Mouse (Mus musculus): ENCODE data around the gene Ndel1. TPM values are rescaled to one million over a fixed set of nuclear protein-coding genes. Genes with fewer than 3 reads are reported as not detected.
"Not testable (repeated sequence)": the region's sequence is repeated elsewhere in the genome, so short reads cannot be mapped to it uniquely, and the experiment has no call there.

Ndel1 gene
- polyA plus RNA-seq, 1 experiment from 2014 or later = 96.9 TPM

DNA sequence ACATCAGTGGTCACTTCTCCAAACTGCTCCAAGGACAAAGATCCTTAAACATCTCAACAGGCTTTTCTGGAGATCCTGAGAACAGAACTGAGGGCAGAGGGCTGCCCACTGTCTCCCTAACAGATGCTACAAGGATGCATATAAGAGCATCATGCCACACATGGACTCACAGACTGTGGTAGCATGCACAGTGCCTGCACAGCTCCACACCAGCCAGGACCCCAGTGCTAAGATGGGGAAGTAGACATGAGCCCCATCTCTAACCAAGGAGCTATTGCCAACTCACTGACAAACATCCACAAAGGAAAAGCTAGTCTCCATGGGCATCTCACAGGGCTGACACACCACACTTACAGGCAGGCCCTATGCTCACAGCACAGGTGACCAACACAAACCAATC, 38.1 kb downstream of the Ndel1 start:
- no peaks in the 10 kb centered on the region for H3K4me1 ChIP-seq (replicated peaks)
- ATAC-seq (ENCODE audit: low read depth) = no peak
- no peak overlapping the region for H3K4me3 ChIP-seq
- peaks cover 74% of the 10 kb centered on the region for H3K36me3 ChIP-seq
- H3K9ac ChIP-seq = no peak overlapping the region
- H3K27ac ChIP-seq (replicated peaks) = no peak overlapping the region
- H3K9me3 ChIP-seq = no peaks in the 10 kb centered on the region
- H3K27me3 ChIP-seq = no peaks in the 10 kb centered on the region
- no peak overlapping the region for H3K4me2 ChIP-seq

DNA sequence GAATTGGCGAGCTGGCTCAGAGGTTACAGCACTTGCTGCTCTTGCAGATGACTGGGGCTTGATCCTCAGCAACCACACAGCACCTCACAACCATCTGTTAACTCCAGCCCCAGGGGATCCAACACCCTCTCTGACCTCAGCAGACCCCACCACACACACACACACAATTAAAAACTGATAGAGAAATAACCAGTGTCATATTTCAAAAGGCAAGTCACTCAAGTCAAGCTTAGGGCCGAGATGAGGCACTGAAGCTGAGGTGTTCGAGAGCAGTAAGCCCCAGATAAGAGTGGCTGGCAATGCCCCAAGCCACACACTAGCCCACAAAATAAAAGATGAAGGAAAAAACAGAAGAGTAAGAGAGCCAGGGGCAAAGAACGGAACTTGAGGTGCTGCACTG, 38.9 kb downstream of the Ndel1 start:
- peaks cover 82% of the 10 kb centered on the region for H3K36me3 ChIP-seq
- no peak overlapping the region for H3K9ac ChIP-seq
- H3K4me3 ChIP-seq = no peak overlapping the region
- WGBS = 73% methylated on average over 4 of the region's 4 CpGs
- H3K27me3 ChIP-seq = no peaks in the 10 kb centered on the region
- H3K9me3 ChIP-seq = no peaks in the 10 kb centered on the region
- no peaks in the 10 kb centered on the region for H3K4me1 ChIP-seq (replicated peaks)
- no peak overlapping the region for H3K27ac ChIP-seq (replicated peaks)
- H3K4me2 ChIP-seq = no peak overlapping the region
- ATAC-seq (ENCODE audit: low read depth) = no peak

DNA sequence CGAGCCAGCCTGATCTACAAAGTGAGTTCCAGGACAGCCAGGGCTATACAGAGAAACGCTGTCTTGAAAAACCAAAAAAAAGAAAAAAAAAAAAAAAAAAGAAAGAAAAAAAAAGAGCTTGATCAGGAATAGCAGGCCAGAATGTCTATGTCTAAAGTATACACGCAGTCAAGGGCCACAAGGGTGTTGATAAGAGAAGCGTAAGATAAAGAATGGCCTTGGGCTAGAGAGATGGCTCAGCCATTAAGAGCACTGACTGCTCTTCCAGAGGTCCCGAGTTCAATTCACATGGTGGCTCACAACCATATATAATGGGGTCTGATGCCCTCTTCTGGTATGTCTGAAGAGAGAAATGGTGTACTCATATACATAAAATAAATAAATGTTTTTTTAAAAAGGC, 40.1 kb downstream of the Ndel1 start:
- peaks cover 89% of the 10 kb centered on the region for H3K36me3 ChIP-seq
- H3K4me3 ChIP-seq; H3K9me3 ChIP-seq; H3K4me2 ChIP-seq; H3K27me3 ChIP-seq; H3K9ac ChIP-seq; H3K4me1 ChIP-seq (replicated peaks); H3K27ac ChIP-seq (replicated peaks); ATAC-seq (ENCODE audit: low read depth): not testable (repeated sequence)
- WGBS = 98% methylated on average over 5 of the region's 5 CpGs

DNA sequence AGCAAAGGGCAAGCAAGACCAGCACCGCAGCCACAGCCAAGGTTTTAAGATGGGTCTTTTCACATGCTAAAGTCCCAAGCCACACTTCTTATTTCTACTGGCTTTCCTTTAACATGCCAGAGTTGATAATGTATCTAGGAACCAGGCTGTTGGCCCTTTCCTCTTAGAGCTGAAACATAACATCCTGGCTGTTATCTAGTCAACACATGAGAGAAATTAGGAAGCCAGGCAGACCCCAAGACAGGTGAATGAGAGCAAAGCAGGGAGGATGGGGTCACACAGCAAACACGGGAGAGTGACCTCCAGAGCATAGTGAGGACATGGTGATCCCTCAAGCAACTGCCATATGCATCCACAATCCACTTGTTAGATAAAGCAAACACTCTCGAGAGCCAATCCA, 44.9 kb downstream of the Ndel1 start:
- H3K27ac ChIP-seq (replicated peaks) = no peak overlapping the region
- no peak overlapping the region for H3K4me2 ChIP-seq
- WGBS = 94% methylated on average over 3 of the region's 3 CpGs
- no peaks in the 10 kb centered on the region for H3K9me3 ChIP-seq
- no peaks in the 10 kb centered on the region for H3K27me3 ChIP-seq
- ATAC-seq (ENCODE audit: low read depth) = no peak
- H3K4me1 ChIP-seq (replicated peaks) = no peaks in the 10 kb centered on the region
- H3K9ac ChIP-seq = no peak overlapping the region
- peaks cover 74% of the 10 kb centered on the region for H3K36me3 ChIP-seq
- no peak overlapping the region for H3K4me3 ChIP-seq

DNA sequence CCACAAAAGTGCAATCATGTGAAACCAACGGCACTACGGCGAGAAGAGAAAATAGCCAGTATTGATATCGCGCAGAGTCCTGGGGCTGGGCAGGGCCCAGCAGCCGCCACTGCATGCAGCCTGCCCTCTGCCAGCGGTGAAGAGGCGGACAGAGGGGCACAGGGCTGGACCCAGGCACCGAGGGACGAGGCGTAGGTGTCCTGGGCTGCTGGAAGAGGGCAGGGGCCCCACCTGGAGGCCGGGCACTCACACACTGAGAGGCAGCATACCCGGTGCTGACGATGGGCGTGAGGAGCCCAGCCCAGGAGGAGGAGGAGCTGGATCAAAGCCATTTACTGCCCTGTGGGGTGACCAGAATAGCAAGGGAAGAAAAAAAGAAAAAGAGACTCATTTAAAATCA, 49.3 kb downstream of the Ndel1 start:
- H3K4me1 ChIP-seq (replicated peaks) = no peaks in the 10 kb centered on the region
- no peak overlapping the region for H3K27ac ChIP-seq (replicated peaks)
- no peaks in the 10 kb centered on the region for H3K9me3 ChIP-seq
- ATAC-seq (ENCODE audit: low read depth) = no peak
- H3K4me2 ChIP-seq = no peak overlapping the region
- no peak overlapping the region for H3K9ac ChIP-seq
- no peak overlapping the region for H3K4me3 ChIP-seq
- H3K27me3 ChIP-seq = no peaks in the 10 kb centered on the region
- WGBS = 74% methylated on average over 15 of the region's 15 CpGs
- peaks cover 75% of the 10 kb centered on the region for H3K36me3 ChIP-seq

DNA sequence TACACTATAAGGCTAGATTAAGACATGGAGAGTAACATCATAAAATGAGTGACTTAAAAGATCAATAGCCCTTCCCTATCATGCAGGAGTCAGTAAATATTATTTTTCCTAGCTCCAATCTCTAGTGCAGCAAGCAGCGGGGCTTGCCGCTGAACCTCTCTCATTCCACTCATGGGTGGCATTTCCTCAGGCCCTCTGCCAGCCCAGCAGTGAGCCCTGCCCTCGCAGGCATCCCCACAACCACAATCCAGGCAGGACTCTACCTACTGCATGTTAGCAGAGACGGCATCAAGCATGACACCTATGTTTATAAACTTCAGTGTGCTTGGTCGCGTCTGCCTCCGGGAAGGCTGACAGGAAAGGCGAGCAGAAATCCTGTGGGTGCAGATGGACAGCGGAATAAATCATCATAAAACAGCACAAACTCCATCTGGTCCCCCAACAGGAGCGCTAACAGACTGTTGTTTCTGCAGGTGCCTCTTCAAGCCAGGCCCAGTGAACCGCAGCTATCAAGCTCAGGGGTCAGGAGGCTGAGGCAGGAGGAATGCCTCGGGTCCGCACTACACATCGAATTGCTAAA, 52.3 kb downstream of the Ndel1 start:
- H3K9ac ChIP-seq = no peak overlapping the region
- no peaks in the 10 kb centered on the region for H3K9me3 ChIP-seq
- no peak overlapping the region for H3K4me2 ChIP-seq
- 84% methylated on average over 14 of the region's 14 CpGs for WGBS
- no peaks in the 10 kb centered on the region for H3K4me1 ChIP-seq (replicated peaks)
- H3K4me3 ChIP-seq = no peak overlapping the region
- no peaks in the 10 kb centered on the region for H3K27me3 ChIP-seq
- no peak overlapping the region for H3K27ac ChIP-seq (replicated peaks)
- no peak for ATAC-seq (ENCODE audit: low read depth)
- H3K36me3 ChIP-seq = peaks cover 79% of the 10 kb centered on the region

DNA sequence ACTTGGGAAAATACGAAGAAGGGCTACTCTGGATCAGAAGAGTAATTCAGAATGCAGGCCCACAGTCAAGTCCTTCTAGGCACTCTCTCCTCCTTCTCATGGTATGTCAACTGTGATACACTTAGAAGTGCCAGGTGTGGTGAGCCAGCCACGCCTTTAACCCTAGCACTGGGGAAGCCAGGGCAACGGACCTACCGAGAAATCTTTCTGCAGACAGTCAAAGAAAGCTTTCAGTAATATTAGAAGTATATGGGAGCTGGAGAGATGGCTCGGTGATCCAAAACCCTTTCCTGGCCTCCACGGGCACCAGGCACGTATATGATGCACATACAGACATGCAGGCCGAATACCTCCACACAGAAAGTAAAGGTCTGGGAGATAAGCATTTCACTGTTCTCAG, 53.2 kb downstream of the Ndel1 start:
- no peak for ATAC-seq (ENCODE audit: low read depth)
- Histone ChIP-seq H3K4me1 (replicated peaks) (no peaks in the 10 kb centered on the region), H3K4me3 (no peak overlapping the region), H3K9ac (no peak overlapping the region), H3K9me3 (no peaks in the 10 kb centered on the region), H3K27me3 (no peaks in the 10 kb centered on the region), H3K4me2 (no peak overlapping the region), H3K36me3 (peaks cover 84% of the 10 kb centered on the region), H3K27ac (replicated peaks) (no peak overlapping the region)
- WGBS = 95% methylated on average over 8 of the region's 8 CpGs

DNA sequence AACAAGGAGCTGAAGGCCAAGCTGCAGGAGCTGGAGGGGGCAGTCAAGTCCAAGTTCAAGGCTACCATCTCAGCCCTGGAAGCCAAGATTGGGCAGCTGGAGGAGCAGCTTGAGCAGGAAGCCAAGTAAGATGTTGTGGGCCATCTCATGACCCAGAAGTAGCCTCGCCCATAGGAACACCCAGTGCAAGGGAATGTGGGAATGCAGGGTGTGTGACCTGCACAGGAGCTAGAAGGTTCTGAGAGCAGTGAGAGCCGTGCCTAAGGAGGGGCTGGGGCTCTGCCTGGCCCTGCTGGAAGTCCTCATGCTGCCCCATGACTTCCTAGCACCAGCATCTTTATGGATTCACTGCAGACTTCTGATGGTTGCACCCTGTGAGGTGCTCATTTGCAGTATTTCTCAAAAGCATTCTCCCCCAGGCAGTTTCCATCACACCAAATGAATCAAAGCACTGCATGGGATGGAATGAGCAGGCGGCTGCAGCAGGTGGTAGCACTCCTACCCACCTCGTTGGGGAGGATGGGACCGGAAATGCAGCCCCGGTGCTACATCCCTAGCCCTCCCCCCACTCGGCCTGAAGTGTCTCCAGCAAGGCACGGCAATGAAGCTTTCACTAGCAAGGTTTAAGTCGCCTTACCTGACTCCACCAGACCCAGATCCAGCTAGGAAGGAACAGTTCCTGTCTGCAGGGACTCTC, 59.6 kb downstream of the Ndel1 start:
- WGBS = 92% methylated on average over 9 of the region's 9 CpGs
- Histone ChIP-seq H3K4me1 (replicated peaks) (no peaks in the 10 kb centered on the region), H3K36me3 (peaks cover 95% of the 10 kb centered on the region), H3K27ac (replicated peaks) (no peak overlapping the region), H3K9me3 (no peaks in the 10 kb centered on the region), H3K9ac (no peak overlapping the region), H3K4me2 (no peak overlapping the region), H3K4me3 (no peak overlapping the region), H3K27me3 (no peaks in the 10 kb centered on the region)
- ATAC-seq (ENCODE audit: low read depth) = no peak

DNA sequence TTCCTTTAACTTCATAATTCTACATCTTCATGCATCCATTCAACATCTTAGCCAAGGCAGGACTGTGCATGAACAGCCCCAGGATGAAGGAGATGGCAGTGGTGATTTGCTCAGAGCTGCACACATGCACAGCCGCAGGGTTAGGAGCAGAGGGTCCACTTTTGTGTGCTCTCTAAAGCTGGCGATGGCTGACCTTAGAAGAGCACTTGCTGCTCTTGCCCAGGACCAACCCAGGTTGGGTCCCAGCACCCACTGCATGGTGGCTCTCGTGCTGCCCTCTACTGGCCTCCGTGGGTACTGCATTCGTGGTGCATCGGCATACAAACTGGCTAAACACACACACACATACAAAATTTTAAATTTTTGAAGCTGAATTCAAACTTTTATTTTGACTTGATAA, 63.9 kb downstream of the Ndel1 start:
- Histone ChIP-seq H3K4me1 (replicated peaks) (no peaks in the 10 kb centered on the region), H3K27me3 (no peaks in the 10 kb centered on the region), H3K4me2 (no peak overlapping the region), H3K36me3 (peaks cover 96% of the 10 kb centered on the region), H3K4me3 (no peak overlapping the region), H3K9me3 (no peaks in the 10 kb centered on the region), H3K9ac (no peak overlapping the region), H3K27ac (replicated peaks) (no peak overlapping the region)
- no peak for ATAC-seq (ENCODE audit: low read depth)
- WGBS = 37% methylated on average over 6 of the region's 6 CpGs

DNA sequence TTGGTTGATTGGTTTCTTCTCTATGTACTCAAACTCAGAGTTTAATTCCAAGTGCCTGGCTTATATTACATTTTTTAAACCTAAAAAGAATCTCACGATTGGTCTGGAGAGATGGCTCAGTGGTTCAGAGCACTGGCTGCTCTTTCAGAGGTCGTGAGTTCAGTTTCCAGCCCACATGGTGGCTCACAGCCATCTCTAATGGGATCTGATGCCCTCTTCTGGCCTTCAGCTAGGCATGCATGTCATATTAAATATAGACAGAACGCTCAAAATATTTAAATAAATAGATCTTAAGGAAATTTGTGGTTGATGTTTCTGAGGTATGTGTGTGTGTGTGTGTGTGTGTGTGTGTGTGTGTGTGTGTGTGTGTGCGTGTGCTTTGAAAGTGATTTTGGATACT, 66.5 kb downstream of the Ndel1 start:
- Histone ChIP-seq H3K9me3 (no peaks in the 10 kb centered on the region), H3K4me3 (no peak overlapping the region), H3K4me2 (no peak overlapping the region), H3K27ac (replicated peaks) (no peak overlapping the region), H3K4me1 (replicated peaks) (no peaks in the 10 kb centered on the region), H3K36me3 (peaks cover 98% of the 10 kb centered on the region), H3K27me3 (no peaks in the 10 kb centered on the region), H3K9ac (no peak overlapping the region)
- WGBS = 75% methylated on average over 4 of the region's 4 CpGs
- ATAC-seq (ENCODE audit: low read depth) = no peak

DNA sequence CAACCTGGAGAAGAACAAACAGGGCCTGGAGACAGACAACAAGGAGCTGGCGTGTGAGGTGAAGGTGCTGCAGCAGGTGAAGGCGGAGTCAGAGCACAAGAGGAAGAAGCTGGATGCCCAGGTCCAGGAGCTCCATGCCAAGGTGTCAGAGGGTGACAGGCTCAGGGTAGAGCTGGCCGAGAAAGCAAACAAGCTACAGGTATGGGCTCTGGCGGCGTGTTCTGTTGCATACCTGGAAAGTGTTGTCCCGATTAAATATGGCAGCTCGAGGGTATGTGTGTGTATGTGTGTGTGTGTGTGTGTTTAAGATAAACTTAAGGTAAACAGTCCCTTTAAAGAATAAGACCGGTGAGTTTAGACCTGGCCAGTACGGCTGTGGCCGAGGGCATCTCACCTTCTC, 73.4 kb downstream of the Ndel1 start:
- Histone ChIP-seq H3K4me1 (replicated peaks) (no peaks in the 10 kb centered on the region), H3K27me3 (no peaks in the 10 kb centered on the region), H3K9ac (no peak overlapping the region), H3K27ac (replicated peaks) (no peak overlapping the region), H3K9me3 (no peaks in the 10 kb centered on the region), H3K4me3 (no peak overlapping the region), H3K4me2 (no peak overlapping the region), H3K36me3 (peaks cover 98% of the 10 kb centered on the region)
- no peak for ATAC-seq (ENCODE audit: low read depth)
- 95% methylated on average over 10 of the region's 10 CpGs for WGBS

DNA sequence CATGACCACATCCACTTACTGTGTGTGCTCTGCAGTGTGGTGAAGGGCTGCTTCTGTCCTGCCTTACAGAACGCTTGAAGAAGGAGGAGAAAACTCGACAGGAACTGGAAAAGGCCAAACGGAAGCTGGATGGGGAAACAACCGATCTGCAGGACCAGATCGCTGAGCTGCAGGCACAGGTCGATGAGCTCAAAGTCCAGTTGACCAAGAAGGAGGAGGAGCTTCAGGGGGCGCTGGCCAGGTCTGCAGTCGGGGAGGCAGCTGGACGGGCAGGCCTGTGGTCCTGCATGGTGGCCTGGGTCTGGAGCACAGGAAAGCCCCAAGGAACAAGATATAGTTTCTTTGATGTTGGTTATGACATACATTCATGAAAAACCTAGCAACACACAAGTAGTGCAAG, 79.9 kb downstream of the Ndel1 start:
- peaks cover 96% of the 10 kb centered on the region for H3K36me3 ChIP-seq
- 95% methylated on average over 9 of the region's 9 CpGs for WGBS
- no peak overlapping the region for H3K4me3 ChIP-seq
- no peak overlapping the region for H3K4me2 ChIP-seq
- no peaks in the 10 kb centered on the region for H3K9me3 ChIP-seq
- H3K27ac ChIP-seq (replicated peaks) = no peak overlapping the region
- H3K9ac ChIP-seq = no peak overlapping the region
- no peaks in the 10 kb centered on the region for H3K27me3 ChIP-seq
- ATAC-seq (ENCODE audit: low read depth) = no peak
- H3K4me1 ChIP-seq (replicated peaks) = no peaks in the 10 kb centered on the region

DNA sequence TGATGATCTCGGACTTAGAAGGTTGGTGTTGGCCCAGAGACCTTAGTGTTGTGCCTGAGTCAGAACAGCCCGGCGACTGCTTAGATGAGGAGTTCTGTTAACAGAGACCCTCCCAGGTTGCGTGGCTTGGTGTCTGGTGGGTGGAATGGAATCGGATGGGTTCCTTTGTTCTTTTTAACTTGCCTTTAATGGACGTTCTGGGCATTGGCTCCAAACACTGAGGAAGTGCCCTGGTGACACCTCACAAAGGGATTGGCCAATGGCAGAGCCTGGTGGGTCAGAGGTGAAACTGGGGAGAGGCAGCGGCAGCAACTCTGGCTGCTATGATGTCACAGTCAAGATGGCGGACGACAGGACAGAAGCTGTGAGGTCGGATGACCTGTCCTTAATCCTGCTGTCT, 80.9 kb downstream of the Ndel1 start:
- Histone ChIP-seq H3K4me1 (replicated peaks) (no peaks in the 10 kb centered on the region), H3K4me2 (no peak overlapping the region), H3K4me3 (no peak overlapping the region), H3K36me3 (peaks cover 97% of the 10 kb centered on the region), H3K9me3 (no peaks in the 10 kb centered on the region), H3K27ac (replicated peaks) (no peak overlapping the region), H3K27me3 (no peaks in the 10 kb centered on the region), H3K9ac (no peak overlapping the region)
- 86% methylated on average over 10 of the region's 10 CpGs for WGBS
- no peak for ATAC-seq (ENCODE audit: low read depth)
